Mouse (Mus musculus) embryonic facial prominence, embryonic 14.5 days (tissue): ENCODE results near the gene Trmt2b. TPM values are rescaled to one million over a fixed set of nuclear protein-coding genes. Genes with fewer than 3 reads are reported as not detected.

Source experiments
- ATAC-seq: fragments of 200-750 bp; cut with Nextera tagmentation; 2 replicates; pipeline ENCODE4 v1.8.0; 2017; ENCODE audit warnings: low read depth, moderate number of reproducible peaks, moderate TSS enrichment
- DNase-seq: peaks from one replicate; pipeline ENCODE4 v3.0.0-alpha.2; 2015; ENCODE audit warnings: low spot score
- H3K27ac ChIP-seq: fragments of 300-500 bp; sonication (generic); replicated peaks from 2 replicates; pipeline ENCODE4 v1.5.1; 2014; ENCODE audit warnings: low read depth, mild to moderate bottlenecking, low read length, moderate library complexity
- H3K27me3 ChIP-seq: fragments of 300-500 bp; sonication (generic); replicated peaks from 2 replicates; pipeline ENCODE4 v1.6.1; 2014; ENCODE audit warnings: low read length; ENCODE audit not compliant: control insufficient read depth, insufficient read depth
- H3K36me3 ChIP-seq: fragments of 300-500 bp; sonication (generic); 2 replicates; pipeline ENCODE4 v1.6.1; 2014; ENCODE audit warnings: low read length, mixed read lengths; ENCODE audit not compliant: control insufficient read depth, insufficient read depth
- H3K4me1 ChIP-seq: fragments of 300-500 bp; sonication (generic); 2 replicates; pipeline ENCODE4 v1.6.1; 2014; ENCODE audit warnings: antibody characterized with exemption, low read length; ENCODE audit not compliant: control insufficient read depth, insufficient read depth
- H3K4me2 ChIP-seq: fragments of 300-500 bp; sonication (generic); 2 replicates; pipeline ENCODE4 v1.6.1; 2014; ENCODE audit warnings: low read depth, mild to moderate bottlenecking, low read length, moderate library complexity, mixed read lengths
- H3K4me3 ChIP-seq: fragments of 300-500 bp; sonication (generic); 2 replicates; pipeline ENCODE4 v1.5.1; 2014; ENCODE audit warnings: low read depth, mild to moderate bottlenecking, low read length
- H3K9ac ChIP-seq: fragments of 300-500 bp; sonication (generic); 2 replicates; pipeline ENCODE4 v1.6.1; 2014; ENCODE audit warnings: low read depth, mild to moderate bottlenecking, low read length, moderate library complexity, mixed read lengths
- H3K9me3 ChIP-seq: fragments of 300-500 bp; sonication (generic); 2 replicates; pipeline ENCODE4 v1.6.1; 2016; ENCODE audit warnings: low read length; ENCODE audit not compliant: control insufficient read depth
- WGBS: fragments of 180-500 bp; shearing (Covaris S2); extraction: QIAGEN DNeasy Blood & Tissue Kit; methylation state at CpG from one replicate; pipeline ENCODE4 v1.1.7; 2014; 5-methylcytosine and 5-hydroxymethylcytosine counted together
- polyA plus RNA-seq: library from polyadenylated mRNA; unstranded; fragments of >200 nt; fragmentation: Nextera tagmentation; extraction: Ambion mirVana; gene quantifications from 2 replicates; pipeline ENCODE4 v1.2.1, GENCODE M21; 2014

Gene Trmt2b
- polyA plus RNA-seq, 1 experiment from 2014 or later, result 19.0 TPM

GRCm38 (mm10) chrX:134296737-134297136 lies 20.0 kb upstream of the Trmt2b start:
- H3K4me1 ChIP-seq, result no peaks in the 10 kb centered on the region
- peak overlapping the region; percentile 64 for H3K4me2 ChIP-seq
- no peak overlapping the region for H3K27ac ChIP-seq
- H3K9me3 ChIP-seq, result no peaks in the 10 kb centered on the region
- H3K4me3 ChIP-seq, result peak overlapping the region; percentile 46
- peaks cover 12% of the 10 kb centered on the region for H3K27me3 ChIP-seq
- no peaks in the 10 kb centered on the region for H3K36me3 ChIP-seq
- H3K9ac ChIP-seq, result peak overlapping the region; percentile 59
- no peak for DNase-seq
- 0 out of 2 replicates have a peak, but pooled peaks have one; percentile 35 for ATAC-seq
- WGBS, result 15% methylated on average over 7 of the region's 7 CpGs

DNA sequence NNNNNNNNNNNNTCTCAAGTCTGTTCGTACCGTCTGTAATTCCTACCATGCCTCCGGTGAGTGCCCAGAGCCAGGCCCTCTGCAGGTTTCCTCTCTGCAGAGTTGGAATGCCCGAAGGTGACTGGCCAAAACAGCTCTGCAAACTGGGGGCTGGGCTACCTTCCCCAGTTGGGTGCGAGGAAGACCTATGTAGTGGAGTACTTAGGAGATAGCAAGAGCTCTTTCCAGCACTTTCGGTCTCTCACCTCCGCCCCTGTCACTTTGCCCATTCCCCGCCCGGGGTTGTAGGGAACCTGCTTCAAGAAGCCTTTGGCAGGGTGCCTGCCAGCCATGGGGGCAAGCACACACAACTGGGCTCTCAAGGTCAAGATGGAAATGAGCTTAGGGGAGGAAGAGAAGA lies 19.5 kb upstream of the Trmt2b start:
- H3K9me3 ChIP-seq, result no peaks in the 10 kb centered on the region
- 32% methylated on average over 9 of the region's 9 CpGs for WGBS
- ATAC-seq (0 out of 2 replicates have a peak, but pooled peaks have one; percentile 24), DNase-seq (no peak)
- H3K4me2 ChIP-seq, result peak overlapping the region; percentile 64
- H3K27ac ChIP-seq, result no peak overlapping the region
- no peaks in the 10 kb centered on the region for H3K36me3 ChIP-seq
- H3K4me1 ChIP-seq, result no peaks in the 10 kb centered on the region
- peak overlapping the region; percentile 59 for H3K9ac ChIP-seq
- H3K27me3 ChIP-seq, result peaks cover 12% of the 10 kb centered on the region
- H3K4me3 ChIP-seq, result peak overlapping the region; percentile 46

- no peak overlapping the region for H3K9ac ChIP-seq
- H3K27me3 ChIP-seq, result peaks cover 2% of the 10 kb centered on the region
- no peaks in the 10 kb centered on the region for H3K36me3 ChIP-seq
- ATAC-seq (no peak), DNase-seq (no peak)
- WGBS, result 97% methylated on average over 2 of the region's 2 CpGs
- H3K4me3 ChIP-seq, result no peak overlapping the region
- H3K27ac ChIP-seq, result no peak overlapping the region
- no peak overlapping the region for H3K4me2 ChIP-seq
- H3K9me3 ChIP-seq, result no peaks in the 10 kb centered on the region
- no peaks in the 10 kb centered on the region for H3K4me1 ChIP-seq
These were observed 10.5 kb upstream of the Trmt2b start for GRCm38 (mm10) chrX:134287305-134287704.

GRCm38 (mm10) chrX:134285791-134286190 lies 9.0 kb upstream of the Trmt2b start:
- 67% methylated on average over 4 of the region's 4 CpGs for WGBS
- no peaks in the 10 kb centered on the region; the same call in 1 of the 2 replicates for H3K27me3 ChIP-seq
- no peak overlapping the region for H3K4me3 ChIP-seq
- H3K9ac ChIP-seq, result no peak overlapping the region
- H3K9me3 ChIP-seq, result no peaks in the 10 kb centered on the region
- H3K4me2 ChIP-seq, result no peak overlapping the region
- no peak overlapping the region for H3K27ac ChIP-seq
- no peaks in the 10 kb centered on the region for H3K4me1 ChIP-seq
- DNase-seq, result no peak
- ATAC-seq, result no peak
- H3K36me3 ChIP-seq, result no peaks in the 10 kb centered on the region

DNA sequence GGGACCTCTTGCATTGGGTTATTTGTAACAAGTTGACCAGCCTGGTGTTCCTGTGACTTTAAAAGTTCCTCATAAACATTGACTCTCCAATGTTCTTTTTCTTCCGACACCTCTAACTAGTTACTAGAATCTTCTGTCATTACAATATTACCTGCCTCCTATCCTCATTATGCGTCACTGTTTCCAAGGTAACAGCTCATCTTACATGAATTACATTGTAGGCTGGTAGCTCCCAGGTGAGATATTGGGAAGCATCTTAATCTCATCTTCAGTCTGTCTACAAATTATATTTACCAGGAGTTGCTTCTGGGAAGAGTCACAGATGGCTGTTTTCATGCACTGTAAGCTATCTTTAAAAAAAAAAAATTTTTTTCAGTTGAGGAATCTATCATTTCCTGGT lies 8.3 kb upstream of the Trmt2b start:
- no peak for DNase-seq
- no peaks in the 10 kb centered on the region for H3K4me1 ChIP-seq
- H3K4me3 ChIP-seq, result no peak overlapping the region
- no peak overlapping the region for H3K9ac ChIP-seq
- no peaks in the 10 kb centered on the region; the same call in 1 of the 2 replicates for H3K27me3 ChIP-seq
- H3K36me3 ChIP-seq, result no peaks in the 10 kb centered on the region
- WGBS, result 88% methylated on average over 2 of the region's 2 CpGs
- no peak overlapping the region for H3K27ac ChIP-seq
- no peak for ATAC-seq
- H3K9me3 ChIP-seq, result no peaks in the 10 kb centered on the region
- H3K4me2 ChIP-seq, result no peak overlapping the region

DNA sequence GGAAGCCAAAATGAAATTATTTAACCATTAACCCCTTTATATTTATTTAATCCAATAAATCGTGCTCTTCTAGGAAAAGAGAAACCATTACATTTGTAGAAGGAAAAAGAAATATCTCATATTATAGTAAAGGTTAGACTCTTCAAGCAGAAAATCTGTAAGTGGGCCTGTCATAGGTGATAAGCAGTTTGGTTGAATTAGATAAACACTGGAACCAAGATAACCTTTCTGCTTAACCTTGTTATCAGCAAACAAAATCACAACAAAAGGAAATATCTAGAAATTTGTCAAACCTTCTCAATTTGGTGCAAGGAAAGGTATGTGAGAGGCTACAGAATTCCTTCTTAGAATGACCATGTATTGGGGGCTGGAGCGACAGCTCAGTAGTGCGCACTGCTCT lies 3.7 kb upstream of the Trmt2b start:
- no peak overlapping the region for H3K4me3 ChIP-seq
- no peaks in the 10 kb centered on the region for H3K27me3 ChIP-seq
- no peaks in the 10 kb centered on the region for H3K4me1 ChIP-seq
- no peak overlapping the region for H3K9ac ChIP-seq
- ATAC-seq (no peak), DNase-seq (no peak)
- WGBS, result 85% methylated on average over 3 of the region's 3 CpGs
- no peaks in the 10 kb centered on the region for H3K36me3 ChIP-seq
- H3K4me2 ChIP-seq, result no peak overlapping the region
- no peak overlapping the region for H3K27ac ChIP-seq
- H3K9me3 ChIP-seq, result no peaks in the 10 kb centered on the region

GRCm38 (mm10) chrX:134275715-134276114 lies 1.1 kb downstream of the Trmt2b start:
- H3K4me3 ChIP-seq, result 0 out of 2 replicates have a peak overlapping the region, but pooled peaks have one; percentile 2
- H3K9me3 ChIP-seq, result no peaks in the 10 kb centered on the region
- H3K27ac ChIP-seq, result no peak overlapping the region
- H3K9ac ChIP-seq, result no peak overlapping the region
- ATAC-seq (peak; percentile 21; the same call in 1 of the 2 replicates), DNase-seq (peak; percentile 72)
- 31% methylated on average over 6 of the region's 6 CpGs for WGBS
- peak overlapping the region; percentile 54 for H3K4me2 ChIP-seq
- H3K36me3 ChIP-seq, result no peaks in the 10 kb centered on the region
- no peaks in the 10 kb centered on the region for H3K27me3 ChIP-seq
- H3K4me1 ChIP-seq, result no peaks in the 10 kb centered on the region

GRCm38 (mm10) chrX:134262129-134262528 lies 14.7 kb downstream of the Trmt2b start:
- DNase-seq (no peak), ATAC-seq (no peak)
- H3K27ac ChIP-seq, result no peak overlapping the region
- H3K4me2 ChIP-seq, result no peak overlapping the region
- no peaks in the 10 kb centered on the region for H3K9me3 ChIP-seq
- H3K4me3 ChIP-seq, result no peak overlapping the region
- no peaks in the 10 kb centered on the region for H3K27me3 ChIP-seq
- no peaks in the 10 kb centered on the region for H3K4me1 ChIP-seq
- WGBS, result 67% methylated on average over 11 of the region's 11 CpGs
- no peak overlapping the region for H3K9ac ChIP-seq
- no peaks in the 10 kb centered on the region for H3K36me3 ChIP-seq

GRCm38 (mm10) chrX:134261191-134261590 lies 15.6 kb downstream of the Trmt2b start:
- no peaks in the 10 kb centered on the region for H3K4me1 ChIP-seq
- H3K4me3 ChIP-seq, result no peak overlapping the region
- no peaks in the 10 kb centered on the region for H3K36me3 ChIP-seq
- DNase-seq, result no peak
- H3K9me3 ChIP-seq, result no peaks in the 10 kb centered on the region
- no peak overlapping the region for H3K4me2 ChIP-seq
- WGBS, result 63% methylated on average over 5 of the region's 5 CpGs
- H3K27ac ChIP-seq, result no peak overlapping the region
- H3K9ac ChIP-seq, result no peak overlapping the region
- no peak for ATAC-seq
- no peaks in the 10 kb centered on the region for H3K27me3 ChIP-seq
